Mouse (Mus musculus) adrenal gland, postnatal 10 days (tissue): ENCODE measurements at regions not wholly inside any gene's neighbourhood (a gene's known extent, or its start where the extent isn't known, plus 50 kb on each side); places are given as distances from the start of the nearest gene placed in this dataset.
"Not testable (repeated sequence)": the region's sequence is repeated elsewhere in the genome, so short reads cannot be mapped to it uniquely, and the experiment has no call there.

Source experiments
- DNase-seq: peaks from one replicate; pipeline ENCODE4 v3.0.0; 2021; ENCODE audit warnings: mixed read lengths

- DNase-seq: not testable (repeated sequence)
These were observed 458.4 kb downstream of the Epm2a start for GRCm38 (mm10) chr10:11801372-11802230.

GRCm38 (mm10) chr10:11809255-11809654, 466.1 kb downstream of the Epm2a start:
- no peak for DNase-seq

GRCm38 (mm10) chr10:11822418-11822959, 479.3 kb downstream of the Epm2a start:
- no peak for DNase-seq

- no peak for DNase-seq
These were observed 497.9 kb downstream of the Epm2a start for GRCm38 (mm10) chr10:11841094-11841493.

GRCm38 (mm10) chr10:11841494-11841893, 498.3 kb downstream of the Epm2a start:
- no peak for DNase-seq

- no peak for DNase-seq
These were observed 502.9 kb downstream of the Epm2a start for GRCm38 (mm10) chr10:11846141-11846540.

GRCm38 (mm10) chr10:11875145-11876131, 532.2 kb downstream of the Epm2a start:
- no peak for DNase-seq

- DNase-seq: no peak
These were observed 543.0 kb downstream of the Epm2a start for GRCm38 (mm10) chr10:11886237-11886636.

GRCm38 (mm10) chr10:11888953-11889352, 545.7 kb downstream of the Epm2a start:
- DNase-seq: no peak

- no peak for DNase-seq
These were observed 578.9 kb downstream of the Epm2a start for GRCm38 (mm10) chr10:11922132-11922531.

GRCm38 (mm10) chr10:11938164-11938563, 595.0 kb downstream of the Epm2a start:
- no peak for DNase-seq

GRCm38 (mm10) chr10:11942772-11943171, 599.6 kb downstream of the Epm2a start:
- no peak for DNase-seq

- DNase-seq: no peak
These were observed 617.2 kb downstream of the Epm2a start for GRCm38 (mm10) chr10:11960327-11960922.

GRCm38 (mm10) chr10:12004966-12005365, 661.8 kb downstream of the Epm2a start:
- no peak for DNase-seq

- no peak for DNase-seq
These were observed 662.7 kb downstream of the Epm2a start for GRCm38 (mm10) chr10:12005889-12006288.

- no peak for DNase-seq
These were observed 674.1 kb downstream of the Epm2a start for GRCm38 (mm10) chr10:12017286-12017685.

GRCm38 (mm10) chr10:12018281-12018680, 675.1 kb downstream of the Epm2a start:
- no peak for DNase-seq

- DNase-seq: peak; percentile 14
These were observed 676.1 kb downstream of the Epm2a start for GRCm38 (mm10) chr10:12019159-12019779.

GRCm38 (mm10) chr10:12020576-12020975, 677.4 kb downstream of the Epm2a start:
- DNase-seq: no peak

- DNase-seq: no peak
These were observed 692.0 kb downstream of the Epm2a start for GRCm38 (mm10) chr10:12035159-12035558.

- no peak for DNase-seq
These were observed 702.7 kb downstream of the Epm2a start for GRCm38 (mm10) chr10:12045937-12046336.

GRCm38 (mm10) chr10:12059728-12060127, 716.5 kb downstream of the Epm2a start:
- DNase-seq: no peak
